Mouse (Mus musculus): ENCODE results near the gene Golga2. TPM values are rescaled to one million over a fixed set of nuclear protein-coding genes. Genes with fewer than 3 reads are reported as not detected.

Gene Golga2
- polyA plus RNA-seq (2015; fragmentation: Illumina TruSeq; extraction: RNeasy Lipid Tissue Mini Kit (QIAGEN cat#74804); ENCODE audit: insufficient read depth, low read depth, low replicate concordance) = 13.0 TPM

GRCm38 (mm10) chr2:32287334-32287840 is at the start of gene Golga2:
TSS of gene Golga2 (plus strand) at chr2:32287384.

GRCm38 (mm10) chr2:32259657-32260417 is 27.3 kb upstream of the Golga2 start, which contains the start of gene Uck1:
TSS of gene Uck1 (minus strand) at chr2:32260159.

GRCm38 (mm10) chr2:32287923-32288367 is 761 bp downstream of the Golga2 start, which contains the start of gene Swi5:
TSS of gene Swi5 (minus strand) at chr2:32288075.

GRCm38 (mm10) chr2:32352151-32353006 is 65.2 kb downstream of the Golga2 start, which contains the start of gene Ciz1:
TSS of gene Ciz1 (plus strand) at chr2:32352327.

GRCm38 (mm10) chr2:32353007-32353542 is 65.9 kb downstream of the Golga2 start, which contains the start of gene Dnm1:
TSS of gene Dnm1 (minus strand) at chr2:32353338.

Other genes starting within 250 kb of the Golga2 start
- gene Fam78a, start 202.5 kb upstream of the Golga2 start, polyA plus RNA-seq (2015; fragmentation: Illumina TruSeq; extraction: RNeasy Lipid Tissue Mini Kit (QIAGEN cat#74804); ENCODE audit: insufficient read depth, low read depth, low replicate concordance) = 1.3 TPM
- 4.7 TPM for gene Plpp7, start 191.9 kb upstream of the Golga2 start, polyA plus RNA-seq (2015; fragmentation: Illumina TruSeq; extraction: RNeasy Lipid Tissue Mini Kit (QIAGEN cat#74804); ENCODE audit: insufficient read depth, low read depth, low replicate concordance)
- 13.6 TPM for gene Prrc2b, start 136.3 kb upstream of the Golga2 start, polyA plus RNA-seq (2015; fragmentation: Illumina TruSeq; extraction: RNeasy Lipid Tissue Mini Kit (QIAGEN cat#74804); ENCODE audit: insufficient read depth, low read depth, low replicate concordance)
- 4.7 TPM for gene Pomt1, start 50.8 kb upstream of the Golga2 start, polyA plus RNA-seq (2015; fragmentation: Illumina TruSeq; extraction: RNeasy Lipid Tissue Mini Kit (QIAGEN cat#74804); ENCODE audit: insufficient read depth, low read depth, low replicate concordance)
- 20.1 TPM for gene Uck1, start 27.2 kb upstream of the Golga2 start, polyA plus RNA-seq (2015; fragmentation: Illumina TruSeq; extraction: RNeasy Lipid Tissue Mini Kit (QIAGEN cat#74804); ENCODE audit: insufficient read depth, low read depth, low replicate concordance)
- gene Swi5, start 691 bp downstream of the Golga2 start, polyA plus RNA-seq (2015; fragmentation: Illumina TruSeq; extraction: RNeasy Lipid Tissue Mini Kit (QIAGEN cat#74804); ENCODE audit: insufficient read depth, low read depth, low replicate concordance) = 67.1 TPM
- 37.5 TPM for gene Ciz1, start 64.9 kb downstream of the Golga2 start, polyA plus RNA-seq (2015; fragmentation: Illumina TruSeq; extraction: RNeasy Lipid Tissue Mini Kit (QIAGEN cat#74804); ENCODE audit: insufficient read depth, low read depth, low replicate concordance)
- 12.4 TPM for gene Dnm1, start 66.0 kb downstream of the Golga2 start, polyA plus RNA-seq (2015; fragmentation: Illumina TruSeq; extraction: RNeasy Lipid Tissue Mini Kit (QIAGEN cat#74804); ENCODE audit: insufficient read depth, low read depth, low replicate concordance)
- 20.2 TPM for gene 1110008P14Rik, start 94.6 kb downstream of the Golga2 start, polyA plus RNA-seq (2015; fragmentation: Illumina TruSeq; extraction: RNeasy Lipid Tissue Mini Kit (QIAGEN cat#74804); ENCODE audit: insufficient read depth, low read depth, low replicate concordance)
- 4.9 TPM for gene Lcn2, start 100.9 kb downstream of the Golga2 start, polyA plus RNA-seq (2015; fragmentation: Illumina TruSeq; extraction: RNeasy Lipid Tissue Mini Kit (QIAGEN cat#74804); ENCODE audit: insufficient read depth, low read depth, low replicate concordance)
- 5.3 TPM for gene Ptges2, start 108.5 kb downstream of the Golga2 start, polyA plus RNA-seq (2015; fragmentation: Illumina TruSeq; extraction: RNeasy Lipid Tissue Mini Kit (QIAGEN cat#74804); ENCODE audit: insufficient read depth, low read depth, low replicate concordance)
- 0.50 TPM for gene Naif1, start 163.1 kb downstream of the Golga2 start, polyA plus RNA-seq (2015; fragmentation: Illumina TruSeq; extraction: RNeasy Lipid Tissue Mini Kit (QIAGEN cat#74804); ENCODE audit: insufficient read depth, low read depth, low replicate concordance)
- 4.5 TPM for gene Slc25a25, start 164.1 kb downstream of the Golga2 start, polyA plus RNA-seq (2015; fragmentation: Illumina TruSeq; extraction: RNeasy Lipid Tissue Mini Kit (QIAGEN cat#74804); ENCODE audit: insufficient read depth, low read depth, low replicate concordance)
- gene Fam102a, start 247.9 kb downstream of the Golga2 start, polyA plus RNA-seq (2015; fragmentation: Illumina TruSeq; extraction: RNeasy Lipid Tissue Mini Kit (QIAGEN cat#74804); ENCODE audit: insufficient read depth, low read depth, low replicate concordance) = 7.6 TPM